Mouse (Mus musculus): ENCODE data around the gene Zfp92. TPM values are rescaled to one million over a fixed set of nuclear protein-coding genes. Genes with fewer than 3 reads are reported as not detected.

The Zfp92 gene
- polyA plus RNA-seq, 1 experiment from 2014 or later: 0.63 TPM

DNA sequence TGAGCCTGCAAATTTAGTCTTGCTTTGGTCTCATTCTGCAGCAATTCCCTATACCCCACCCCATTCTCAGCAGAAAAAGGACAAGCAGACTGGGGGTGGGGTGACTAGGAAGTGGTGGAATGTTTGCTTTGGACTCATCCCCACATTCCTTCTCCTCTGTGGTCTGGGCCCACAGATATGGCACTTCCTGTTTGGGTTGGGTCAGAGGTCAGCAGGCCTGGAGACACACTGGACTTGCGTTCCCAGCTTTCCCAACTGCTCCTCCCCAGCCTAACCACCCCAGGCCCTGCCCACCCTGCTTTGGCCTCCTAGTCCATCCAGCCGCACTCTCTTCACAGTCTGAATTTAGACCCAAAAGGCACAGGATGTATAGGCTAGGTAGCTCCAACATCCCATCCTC is 65.7 kb downstream of the Zfp92 start:
- no peak overlapping the region for H3K9ac ChIP-seq (replicated peaks)
- WGBS: 73% methylated on average over 2 of the region's 2 CpGs

DNA sequence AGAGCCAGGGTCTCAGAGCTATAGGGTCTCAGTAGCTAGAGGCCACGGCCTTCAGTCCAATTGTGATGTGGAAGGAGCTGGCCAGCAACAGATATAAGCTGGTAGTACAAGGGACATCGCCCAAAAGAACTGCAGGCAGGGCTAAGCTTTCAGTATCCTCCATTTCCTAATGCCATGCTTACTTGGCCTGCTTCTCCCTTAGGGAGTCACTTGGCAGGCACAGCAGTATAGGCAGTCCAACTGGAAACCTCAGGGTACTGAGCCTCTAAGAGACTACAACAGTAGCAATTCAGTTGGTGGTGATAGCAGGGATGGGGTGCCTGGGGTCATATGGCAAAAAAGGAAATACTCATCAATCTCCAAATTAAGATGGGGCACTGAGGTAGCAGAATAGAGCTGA is 66.6 kb downstream of the Zfp92 start:
- Histone ChIP-seq H3K27ac (no peak overlapping the region), H3K36me3 (no peaks in the 10 kb centered on the region), H3K4me1 (replicated peaks) (no peaks in the 10 kb centered on the region), H3K9ac (replicated peaks) (no peak overlapping the region), H3K4me3 (replicated peaks) (no peak overlapping the region), H3K27me3 (no peaks in the 10 kb centered on the region), H3K4me2 (replicated peaks) (no peak overlapping the region), H3K9me3 (no peaks in the 10 kb centered on the region)
- no peak for ATAC-seq
- 80% methylated on average over 2 of the region's 2 CpGs for WGBS

More for the DNA sequence above, 65.7 kb downstream of the Zfp92 start:
- no peak for ATAC-seq
- H3K27ac ChIP-seq: no peak overlapping the region
- no peaks in the 10 kb centered on the region for H3K9me3 ChIP-seq
- no peaks in the 10 kb centered on the region for H3K27me3 ChIP-seq
- H3K4me1 ChIP-seq (replicated peaks): no peaks in the 10 kb centered on the region
- H3K4me2 ChIP-seq (replicated peaks): no peak overlapping the region
- no peaks in the 10 kb centered on the region for H3K36me3 ChIP-seq
- no peak overlapping the region for H3K4me3 ChIP-seq (replicated peaks)

Other genes with a start within 250 kb of the Zfp92 start
- not detected in 2 replicates for gene Spin2d, start 234.1 kb upstream of the Zfp92 start, polyA plus RNA-seq (2015; fragmentation: Nextera tagmentation; extraction: Ambion mirVana)
- gene Xlr3b, start 218.9 kb upstream of the Zfp92 start, polyA plus RNA-seq (2015; fragmentation: Nextera tagmentation; extraction: Ambion mirVana): 16.4 and 20.6 TPM in 2 replicates
- 0.90 and 1.0 TPM in 2 replicates for gene Xlr4b, start 196.8 kb upstream of the Zfp92 start, polyA plus RNA-seq (2015; fragmentation: Nextera tagmentation; extraction: Ambion mirVana)
- gene F8a, start 182.8 kb upstream of the Zfp92 start, polyA plus RNA-seq (2015; fragmentation: Nextera tagmentation; extraction: Ambion mirVana): 29.6 and 34.5 TPM in 2 replicates
- 0.39 TPM in 1 of 2 replicates, not detected in the other for gene Xlr4c, start 168.0 kb upstream of the Zfp92 start, polyA plus RNA-seq (2015; fragmentation: Nextera tagmentation; extraction: Ambion mirVana)
- 0.13 and 0.23 TPM in 2 replicates for gene Xlr3c, start 145.7 kb upstream of the Zfp92 start, polyA plus RNA-seq (2015; fragmentation: Nextera tagmentation; extraction: Ambion mirVana)
- not detected in 2 replicates for gene Xlr5a, start 118.1 kb upstream of the Zfp92 start, polyA plus RNA-seq (2015; fragmentation: Nextera tagmentation; extraction: Ambion mirVana)
- not detected in 2 replicates for gene Xlr5c, start 118.1 kb upstream of the Zfp92 start, polyA plus RNA-seq (2015; fragmentation: Nextera tagmentation; extraction: Ambion mirVana)
- gene Gm45015, start 74.3 kb upstream of the Zfp92 start, polyA plus RNA-seq (2015; fragmentation: Nextera tagmentation; extraction: Ambion mirVana): not detected in 2 replicates
- gene Zfp275, start 68.5 kb upstream of the Zfp92 start, polyA plus RNA-seq (2015; fragmentation: Nextera tagmentation; extraction: Ambion mirVana): 11.5 and 12.2 TPM in 2 replicates
- gene Gm18336, start 12.4 kb upstream of the Zfp92 start, polyA plus RNA-seq (2015; fragmentation: Nextera tagmentation; extraction: Ambion mirVana): not detected in 2 replicates
- gene Trex2, start 24.2 kb downstream of the Zfp92 start, polyA plus RNA-seq (2015; fragmentation: Nextera tagmentation; extraction: Ambion mirVana): not detected in 2 replicates
- gene Haus7, start 47.9 kb downstream of the Zfp92 start, polyA plus RNA-seq (2015; fragmentation: Nextera tagmentation; extraction: Ambion mirVana): 72.8 and 80.9 TPM in 2 replicates
- gene Bgn, start 72.5 kb downstream of the Zfp92 start, polyA plus RNA-seq (2015; fragmentation: Nextera tagmentation; extraction: Ambion mirVana): 16.7 and 21.2 TPM in 2 replicates
- 2.6 and 2.8 TPM in 2 replicates for gene Atp2b3, start 92.0 kb downstream of the Zfp92 start, polyA plus RNA-seq (2015; fragmentation: Nextera tagmentation; extraction: Ambion mirVana)
- 0.79 and 1.2 TPM in 2 replicates for gene Dusp9, start 228.3 kb downstream of the Zfp92 start, polyA plus RNA-seq (2015; fragmentation: Nextera tagmentation; extraction: Ambion mirVana)
- 91.5 and 99.5 TPM in 2 replicates for gene Pnck, start 249.0 kb downstream of the Zfp92 start, polyA plus RNA-seq (2015; fragmentation: Nextera tagmentation; extraction: Ambion mirVana)

All from midbrain, embryonic 13.5 days (tissue).